Mouse (Mus musculus) C2C12 (cell line): ENCODE measurements around the gene Hfe.

ENCODE experiments used
- CTCF ChIP-seq: IDR thresholded peaks from one replicate; pipeline ENCODE4 v1.5.1; 2011; ENCODE audit not compliant: control insufficient read depth, insufficient read depth, insufficient read length
- MAX ChIP-seq: IDR thresholded peaks from one replicate; pipeline ENCODE4 v1.6.1; 2011; ENCODE audit warnings: mild to moderate bottlenecking, control low read depth
- MYOD1 ChIP-seq: IDR thresholded peaks from one replicate; pipeline ENCODE4 v1.6.1; 2011; ENCODE audit warnings: low read depth; ENCODE audit not compliant: control insufficient read depth, insufficient read length
- USF1 ChIP-seq: IDR thresholded peaks from one replicate; pipeline ENCODE4 v1.6.1; 2011; ENCODE audit warnings: low read depth, mild to moderate bottlenecking, control low read depth, moderate library complexity

DNA sequence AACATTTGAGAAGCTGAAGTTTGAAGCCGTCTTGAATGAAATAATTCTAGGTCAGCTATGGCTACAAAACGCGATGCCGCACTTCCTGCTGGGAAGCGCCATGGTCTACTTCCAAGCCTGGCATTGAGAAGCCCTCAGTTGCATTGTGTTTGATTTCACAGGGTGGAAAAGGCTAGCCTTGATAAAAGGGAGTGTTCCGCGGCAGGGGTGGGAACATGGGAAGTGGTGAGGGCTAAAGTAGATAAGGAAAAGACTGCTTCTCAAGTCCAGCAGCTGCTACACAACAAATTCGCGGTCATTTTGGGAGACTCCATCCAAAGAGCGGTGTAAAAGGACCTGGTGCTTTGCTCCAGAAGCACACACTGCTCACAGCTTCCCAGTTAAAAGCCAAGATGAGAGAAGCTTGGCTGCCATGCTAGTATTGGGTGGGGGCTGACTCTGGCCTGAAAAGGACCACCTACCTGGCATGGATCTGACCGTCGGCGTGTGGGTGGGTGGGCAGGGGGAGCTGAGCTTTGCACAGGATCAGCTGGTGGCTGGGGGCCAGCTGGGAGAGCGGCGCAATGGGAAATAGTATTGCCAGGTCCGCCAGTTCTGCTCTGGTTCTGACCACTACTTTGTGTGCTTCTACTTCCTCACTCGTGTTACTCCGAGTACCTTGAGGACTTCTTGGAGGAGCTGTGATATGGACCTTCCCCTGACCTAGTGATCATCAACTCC lies 18.0 kb upstream of the Hfe start:
- TF ChIP-seq CTCF, result no peak
- TF ChIP-seq MAX, result no peak
- no peak for TF ChIP-seq MYOD1
- no peak for TF ChIP-seq USF1
